20 mouse cellular contexts compared by ENCODE assay signal in genomic region chr15:99740229-99740628, GRCm38 (mm10). TPM values are rescaled to one million over a fixed set of nuclear protein-coding genes. Genes with fewer than 3 reads are reported as not detected.
"Had no signal": no experiment of that assay in that cellular context is flagged by ENCODE, and none has a peak within 500 bp of the region (broad histone marks: within the 10 kb centered on the region; RNA-seq: fewer than 3 reads in every experiment).

No protein-coding gene starts in this region.

- DNase-seq: kidney, postnatal 36 days; layer of hippocampus, adult 9-11 months; layer of hippocampus, postnatal 36 days; lung, embryonic 14.5 days; lung, postnatal 10 days; lung, postnatal 4 days; retina, postnatal 1 day; right cerebral cortex, postnatal 4 days; spleen, adult 18-20 months; thymus, adult 18-20 months; thymus, postnatal 14 days had no signal

- H3K4me1 ChIP-seq: limb, embryonic 15.5 days; liver, embryonic 12.5 days; midbrain, embryonic 10.5 days; midbrain, embryonic 15.5 days; neural tube, embryonic 13.5 days had no signal

- H3K9ac ChIP-seq: limb, embryonic 15.5 days; liver, embryonic 12.5 days; lung, embryonic 14.5 days; midbrain, embryonic 15.5 days; neural tube, embryonic 13.5 days had no signal

- H3K27me3 ChIP-seq: limb, embryonic 15.5 days; liver, embryonic 12.5 days; midbrain, embryonic 15.5 days; neural tube, embryonic 13.5 days had no signal

- H3K27ac ChIP-seq: limb, embryonic 15.5 days; liver, embryonic 12.5 days; midbrain, embryonic 10.5 days; midbrain, embryonic 15.5 days; neural tube, embryonic 13.5 days had no signal

- ATAC-seq: liver, embryonic 12.5 days; midbrain, embryonic 15.5 days had no signal

- H3K4me3 ChIP-seq: limb, embryonic 15.5 days; liver, embryonic 12.5 days; midbrain, embryonic 10.5 days; midbrain, embryonic 15.5 days; neural tube, embryonic 13.5 days had no signal

- H3K9me3 ChIP-seq: limb, embryonic 15.5 days; liver, embryonic 12.5 days; midbrain, embryonic 10.5 days; midbrain, embryonic 15.5 days; neural tube, embryonic 13.5 days had no signal

- H3K4me2 ChIP-seq: limb, embryonic 15.5 days; liver, embryonic 12.5 days; lung, embryonic 14.5 days; midbrain, embryonic 15.5 days; neural tube, embryonic 13.5 days had no signal

RNA-seq across cellular contexts. Expression of gene Gm17349, which starts 34.9 kb away (rescaled TPM):
- total RNA-seq: megakaryocyte, adult 5-6 weeks had no signal
- polyA plus RNA-seq: limb, embryonic 11.5 days; limb, embryonic 15.5 days; liver, embryonic 12.5 days; liver, embryonic 16.5 days; lung, embryonic 14.5 days; midbrain, embryonic 10.5 days; midbrain, embryonic 15.5 days; neural tube, embryonic 13.5 days; stomach, embryonic 14.5 days had no signal
